Mouse (Mus musculus): ENCODE data around the gene Vps52. TPM values are rescaled to one million over a fixed set of nuclear protein-coding genes. Genes with fewer than 3 reads are reported as not detected.
A peak's percentile ranks its signal among the peaks of the same experiment; 100 is the strongest.

Gene Vps52
- polyA plus RNA-seq, 1 experiment from 2014 or later: 43.8 TPM

DNA sequence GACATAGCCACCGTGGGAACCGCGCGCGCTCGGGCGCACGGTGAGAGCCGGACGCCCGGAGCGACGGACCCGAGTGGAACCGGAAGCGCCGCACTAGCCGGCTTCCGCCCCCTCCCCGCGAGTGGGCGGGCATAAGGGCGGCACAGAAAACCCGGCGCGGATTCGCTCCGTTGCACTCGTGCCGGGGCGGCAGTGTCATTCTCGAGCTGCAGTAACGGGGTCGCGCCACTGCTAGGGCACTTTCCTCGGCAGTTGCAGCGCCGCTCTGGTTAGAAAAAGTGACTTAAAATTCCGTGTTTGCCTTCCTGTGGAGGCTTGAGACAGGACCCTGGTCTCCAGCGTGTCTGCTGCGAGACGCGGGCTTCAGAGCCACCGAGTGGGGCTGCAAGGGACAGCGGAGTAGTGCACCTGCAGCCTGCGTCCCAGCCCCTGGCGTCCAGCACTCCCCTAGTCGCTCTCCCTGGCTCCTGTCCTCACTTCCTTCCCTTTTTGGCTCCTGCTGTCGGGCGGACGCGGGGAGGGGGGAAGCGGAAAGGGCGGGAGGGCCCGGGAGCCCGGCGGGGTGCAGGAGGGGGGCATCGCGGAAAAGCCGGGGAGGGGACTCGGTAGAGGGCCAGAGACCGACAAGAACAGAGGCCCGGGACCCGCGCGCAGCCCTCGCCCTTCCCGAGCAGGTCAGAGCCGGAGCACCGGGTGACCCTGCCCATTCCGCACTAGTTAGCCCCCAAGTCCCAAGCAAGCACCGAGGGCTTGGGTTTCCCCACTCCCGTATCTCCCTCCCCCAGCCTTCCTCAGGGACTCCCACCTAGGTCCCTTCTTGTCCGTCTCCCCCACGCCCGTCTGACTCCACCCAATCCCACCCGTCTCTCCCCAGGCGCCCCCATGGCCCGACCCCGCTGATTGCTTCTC lies 26.0 kb upstream of the Vps52 start, which contains the start of gene Rgl2:
TSS of gene Rgl2 (plus strand) at position 173 of the 909 bp plus-strand sequence.
- Histone ChIP-seq H3K9ac (ENCODE audit: low read length) (peak within 1 kb of the TSS; percentile 88), H3K27ac (ENCODE audit: low read depth, low read length) (peak within 1 kb of the TSS; percentile 95), H3K9me3 (ENCODE audit: control insufficient read depth, low read length) (no peaks in the 10 kb centered on the region), H3K4me3 (ENCODE audit: low read depth, low read length) (peak within 1 kb of the TSS; percentile 91), H3K4me2 (ENCODE audit: low read depth) (peak within 1 kb of the TSS; percentile 99), H3K27me3 (ENCODE audit: control insufficient read depth, insufficient read depth, low read length) (no peaks in the 10 kb centered on the region), H3K36me3 (ENCODE audit: control insufficient read depth, insufficient read depth, low read length) (peaks cover 5% of the 10 kb centered on the region; the same call in 1 of the 2 replicates), H3K4me1 (ENCODE audit: control insufficient read depth, insufficient read depth, low read length) (peaks cover 9% of the 10 kb centered on the region; the same call in 1 of the 2 replicates)
- DNase-seq (ENCODE audit: low spot score) (peak; percentile 97), ATAC-seq (ENCODE audit: insufficient read depth, low FRiP score, low TSS enrichment) (peak; percentile 83)
- under 1% methylated on average over 71 of the region's 80 CpGs for WGBS

DNA sequence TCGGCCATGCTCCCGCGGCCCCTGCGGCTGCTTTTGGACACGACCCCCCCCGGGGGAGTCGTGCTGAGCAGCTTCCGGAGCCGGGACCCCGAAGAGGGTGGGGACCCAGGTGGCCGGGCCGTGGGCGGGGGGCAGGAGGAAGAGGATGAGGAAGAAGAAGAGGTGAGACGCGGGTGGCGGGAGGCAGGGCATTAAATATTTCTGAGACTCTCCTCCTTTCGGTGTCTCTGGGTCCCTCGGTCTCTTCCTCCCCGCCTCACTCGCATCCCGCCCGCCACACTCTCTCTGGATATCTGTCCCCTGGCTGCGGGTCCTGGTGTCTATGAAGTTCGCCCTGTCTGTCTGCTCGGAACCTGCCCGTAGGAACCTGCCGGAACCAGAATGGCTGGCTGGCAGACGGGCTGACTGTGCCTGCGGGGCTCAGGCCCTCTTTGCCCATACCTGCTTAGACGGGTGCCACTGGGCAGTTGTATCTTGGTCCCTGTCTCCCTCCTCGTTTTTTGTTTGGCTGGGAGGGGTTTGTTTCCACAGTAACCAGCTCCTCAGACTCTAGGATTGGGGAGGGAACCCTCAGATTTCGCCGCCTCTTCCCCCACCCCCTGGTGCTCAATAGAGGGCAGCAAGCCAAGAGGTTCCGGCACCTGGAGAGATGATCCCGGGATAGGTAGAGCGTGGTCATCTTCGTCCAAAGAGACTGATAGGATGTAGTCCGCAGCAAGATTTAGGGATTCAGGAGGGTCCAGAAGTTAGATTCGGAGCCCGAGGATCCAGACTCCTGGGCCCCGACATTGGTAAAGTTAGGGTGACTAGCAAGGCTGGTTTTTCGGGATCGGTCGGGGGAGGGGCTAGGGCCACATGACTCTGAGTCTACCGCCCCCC lies 25.1 kb upstream of the Vps52 start:
- under 1% methylated on average over 44 of the region's 45 CpGs for WGBS
- H3K4me2 ChIP-seq (ENCODE audit: low read depth): peak overlapping the region; percentile 99
- H3K36me3 ChIP-seq (ENCODE audit: control insufficient read depth, insufficient read depth, low read length): peaks cover 6% of the 10 kb centered on the region
- peak overlapping the region; percentile 91 for H3K4me3 ChIP-seq (ENCODE audit: low read depth, low read length)
- DNase-seq (ENCODE audit: low spot score) (peak; percentile 33), ATAC-seq (ENCODE audit: insufficient read depth, low FRiP score, low TSS enrichment) (0 out of 2 replicates have a peak, but pooled peaks have one; percentile 3)
- H3K27ac ChIP-seq (ENCODE audit: low read depth, low read length): peak overlapping the region; percentile 95
- peak overlapping the region; percentile 88 for H3K9ac ChIP-seq (ENCODE audit: low read length)
- no peaks in the 10 kb centered on the region for H3K27me3 ChIP-seq (ENCODE audit: control insufficient read depth, insufficient read depth, low read length)
- H3K9me3 ChIP-seq (ENCODE audit: control insufficient read depth, low read length): no peaks in the 10 kb centered on the region
- peaks cover 9% of the 10 kb centered on the region; the same call in 1 of the 2 replicates for H3K4me1 ChIP-seq (ENCODE audit: control insufficient read depth, insufficient read depth, low read length)

DNA sequence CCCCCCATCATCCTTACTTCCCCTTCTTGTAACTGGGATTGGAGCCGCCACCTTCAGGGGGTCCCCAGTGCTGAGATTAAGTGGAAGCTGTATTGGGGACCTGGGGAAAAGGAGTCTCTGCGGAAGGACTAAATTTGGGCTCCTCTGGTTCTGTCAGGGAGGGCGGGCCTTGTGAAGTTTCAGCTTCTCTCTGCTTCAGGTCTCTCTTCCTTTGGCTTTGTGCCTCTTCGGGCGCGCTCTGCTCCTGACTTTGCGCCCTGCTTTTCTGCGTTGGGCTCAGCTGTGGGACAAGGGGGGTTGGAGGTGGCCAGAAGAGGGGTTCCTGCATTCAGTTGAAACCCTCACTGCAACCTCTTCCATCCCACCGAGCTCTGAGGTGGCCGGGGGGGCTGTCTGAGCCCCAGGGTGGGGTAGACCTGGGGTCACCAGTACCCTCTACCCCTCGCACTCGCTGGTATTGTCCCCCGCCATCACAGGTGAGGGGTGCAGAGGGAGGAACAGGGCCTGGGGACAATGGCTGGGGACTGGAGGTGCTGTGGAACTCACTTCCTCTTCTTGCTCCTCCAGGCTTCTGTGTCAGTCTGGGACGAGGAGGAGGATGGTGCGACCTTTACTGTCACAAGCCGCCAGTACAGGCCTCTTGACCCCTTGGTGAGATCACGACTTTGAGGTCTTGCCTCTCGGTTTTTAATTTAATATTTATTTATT lies 24.3 kb upstream of the Vps52 start:
- no peak for ATAC-seq (ENCODE audit: insufficient read depth, low FRiP score, low TSS enrichment)
- Histone ChIP-seq H3K27me3 (ENCODE audit: control insufficient read depth, insufficient read depth, low read length) (no peaks in the 10 kb centered on the region), H3K9ac (ENCODE audit: low read length) (peak overlapping the region; percentile 88), H3K4me1 (ENCODE audit: control insufficient read depth, insufficient read depth, low read length) (peaks cover 9% of the 10 kb centered on the region; the same call in 1 of the 2 replicates), H3K4me2 (ENCODE audit: low read depth) (peak overlapping the region; percentile 99), H3K27ac (ENCODE audit: low read depth, low read length) (no peak overlapping the region), H3K4me3 (ENCODE audit: low read depth, low read length) (peak overlapping the region; percentile 91), H3K9me3 (ENCODE audit: control insufficient read depth, low read length) (no peaks in the 10 kb centered on the region), H3K36me3 (ENCODE audit: control insufficient read depth, insufficient read depth, low read length) (peaks cover 10% of the 10 kb centered on the region)
- 31% methylated on average over 18 of the region's 18 CpGs for WGBS
- DNase-seq (ENCODE audit: low spot score): no peak

DNA sequence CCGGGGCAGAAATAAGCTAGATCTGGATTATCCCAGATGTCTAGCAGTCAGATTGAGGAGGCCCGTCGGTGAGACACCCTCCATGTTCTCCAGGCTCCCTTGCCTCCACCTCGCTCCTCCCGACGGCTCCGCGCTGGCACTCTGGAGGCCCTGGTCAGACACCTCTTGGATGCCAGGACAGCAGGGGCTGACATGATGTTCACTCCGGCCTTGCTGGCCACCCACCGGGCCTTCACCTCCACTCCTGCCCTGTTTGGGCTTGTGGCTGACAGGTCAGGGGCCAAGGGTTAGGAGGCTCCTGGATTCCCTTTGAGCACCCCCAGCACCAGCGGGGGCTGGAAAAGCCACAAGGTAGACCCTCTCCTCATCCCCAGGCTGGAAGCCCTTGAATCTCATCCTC lies 23.7 kb upstream of the Vps52 start:
- Histone ChIP-seq H3K27ac (ENCODE audit: low read depth, low read length) (no peak overlapping the region), H3K27me3 (ENCODE audit: control insufficient read depth, insufficient read depth, low read length) (no peaks in the 10 kb centered on the region), H3K36me3 (ENCODE audit: control insufficient read depth, insufficient read depth, low read length) (peaks cover 10% of the 10 kb centered on the region), H3K9ac (ENCODE audit: low read length) (no peak overlapping the region), H3K4me1 (ENCODE audit: control insufficient read depth, insufficient read depth, low read length) (peaks cover 9% of the 10 kb centered on the region; the same call in 1 of the 2 replicates), H3K4me2 (ENCODE audit: low read depth) (no peak overlapping the region), H3K9me3 (ENCODE audit: control insufficient read depth, low read length) (no peaks in the 10 kb centered on the region), H3K4me3 (ENCODE audit: low read depth, low read length) (no peak overlapping the region)
- no peak for DNase-seq (ENCODE audit: low spot score)
- no peak for ATAC-seq (ENCODE audit: insufficient read depth, low FRiP score, low TSS enrichment)
- 88% methylated on average over 11 of the region's 11 CpGs for WGBS

DNA sequence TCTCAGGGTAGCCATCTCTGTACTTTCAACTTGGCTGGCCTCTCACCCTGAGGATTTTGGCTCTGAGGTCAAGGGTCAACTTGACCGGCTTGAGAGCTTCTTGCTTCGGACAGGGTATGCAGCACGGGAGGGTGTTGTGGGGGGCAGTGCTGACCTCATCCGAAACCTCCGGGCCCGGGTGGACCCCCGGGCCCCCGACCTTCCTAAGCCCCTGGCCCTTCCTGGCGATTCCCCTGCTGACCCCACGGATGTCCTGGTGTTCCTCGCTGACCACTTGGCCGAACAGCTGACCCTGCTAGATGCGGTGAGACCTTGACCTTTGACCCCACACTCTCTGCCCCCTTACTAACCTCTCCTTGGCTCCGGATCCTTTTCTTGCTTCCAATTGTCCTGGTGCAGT lies 23.2 kb upstream of the Vps52 start:
- no peak for DNase-seq (ENCODE audit: low spot score)
- Histone ChIP-seq H3K9me3 (ENCODE audit: control insufficient read depth, low read length) (no peaks in the 10 kb centered on the region), H3K4me3 (ENCODE audit: low read depth, low read length) (0 out of 2 replicates have a peak overlapping the region, but pooled peaks have one; percentile 2), H3K4me2 (ENCODE audit: low read depth) (no peak overlapping the region), H3K4me1 (ENCODE audit: control insufficient read depth, insufficient read depth, low read length) (peaks cover 9% of the 10 kb centered on the region; the same call in 1 of the 2 replicates), H3K36me3 (ENCODE audit: control insufficient read depth, insufficient read depth, low read length) (peaks cover 12% of the 10 kb centered on the region), H3K27ac (ENCODE audit: low read depth, low read length) (no peak overlapping the region), H3K27me3 (ENCODE audit: control insufficient read depth, insufficient read depth, low read length) (no peaks in the 10 kb centered on the region), H3K9ac (ENCODE audit: low read length) (no peak overlapping the region)
- ATAC-seq (ENCODE audit: insufficient read depth, low FRiP score, low TSS enrichment): no peak
- 91% methylated on average over 12 of the region's 14 CpGs for WGBS

DNA sequence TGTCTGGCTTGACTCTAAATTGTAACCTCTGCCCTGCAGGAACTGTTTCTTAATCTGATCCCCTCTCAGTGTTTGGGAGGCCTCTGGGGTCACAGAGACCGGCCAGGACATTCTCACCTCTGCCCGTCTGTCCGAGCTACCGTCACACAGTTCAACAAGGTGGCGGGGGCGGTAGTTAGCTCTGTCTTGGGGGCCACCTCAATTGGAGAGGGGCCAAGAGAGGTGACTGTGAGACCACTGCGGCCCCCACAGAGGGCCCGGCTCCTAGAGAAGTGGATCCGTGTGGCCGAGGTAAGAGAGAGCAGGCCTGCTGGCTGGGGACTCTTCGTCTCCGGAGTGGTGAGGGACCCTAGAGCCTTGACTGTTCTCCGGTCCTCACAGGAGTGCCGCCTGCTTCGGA lies 22.6 kb upstream of the Vps52 start:
- 93% methylated on average over 15 of the region's 15 CpGs for WGBS
- Histone ChIP-seq H3K4me3 (ENCODE audit: low read depth, low read length) (0 out of 2 replicates have a peak overlapping the region, but pooled peaks have one; percentile 2), H3K27me3 (ENCODE audit: control insufficient read depth, insufficient read depth, low read length) (no peaks in the 10 kb centered on the region), H3K9me3 (ENCODE audit: control insufficient read depth, low read length) (no peaks in the 10 kb centered on the region), H3K4me2 (ENCODE audit: low read depth) (no peak overlapping the region), H3K36me3 (ENCODE audit: control insufficient read depth, insufficient read depth, low read length) (peaks cover 12% of the 10 kb centered on the region), H3K27ac (ENCODE audit: low read depth, low read length) (no peak overlapping the region), H3K4me1 (ENCODE audit: control insufficient read depth, insufficient read depth, low read length) (peaks cover 9% of the 10 kb centered on the region; the same call in 1 of the 2 replicates), H3K9ac (ENCODE audit: low read length) (no peak overlapping the region)
- no peak for ATAC-seq (ENCODE audit: insufficient read depth, low FRiP score, low TSS enrichment)
- no peak for DNase-seq (ENCODE audit: low spot score)

DNA sequence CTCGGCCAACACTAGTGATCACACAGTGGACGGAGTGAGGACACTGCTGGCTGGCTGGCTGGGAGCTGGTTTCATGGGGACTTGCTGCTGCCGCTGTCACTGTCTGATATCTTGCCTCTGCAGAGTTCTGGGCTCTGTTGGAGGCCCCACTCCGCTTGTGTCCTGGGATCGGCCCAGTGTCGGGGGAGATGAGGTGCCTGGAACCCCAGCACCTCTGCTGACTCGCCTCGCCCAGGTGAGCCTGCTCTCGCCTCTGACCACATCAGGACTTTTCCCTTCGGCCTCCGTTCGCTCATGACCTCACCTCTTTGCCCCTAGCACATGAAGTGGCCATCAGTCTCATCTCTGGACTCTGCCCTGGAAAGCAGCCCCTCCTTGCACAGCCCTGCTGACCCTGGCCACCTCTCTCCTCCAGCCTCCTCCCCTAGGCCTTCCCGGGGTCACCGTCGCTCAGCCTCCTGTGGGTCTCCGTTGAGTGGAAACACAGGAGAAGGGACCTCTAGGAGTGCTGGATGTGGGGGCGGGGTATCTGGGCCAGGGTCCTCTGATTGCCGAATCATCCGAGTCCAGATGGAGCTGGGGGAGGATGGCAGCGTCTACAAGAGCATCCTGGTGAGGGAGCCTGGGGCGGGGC lies 20.1 kb upstream of the Vps52 start:
- peaks cover 12% of the 10 kb centered on the region for H3K36me3 ChIP-seq (ENCODE audit: control insufficient read depth, insufficient read depth, low read length)
- H3K4me3 ChIP-seq (ENCODE audit: low read depth, low read length): no peak overlapping the region
- no peak for DNase-seq (ENCODE audit: low spot score)

More for the DNA sequence above, 20.1 kb upstream of the Vps52 start:
- Histone ChIP-seq H3K27me3 (ENCODE audit: control insufficient read depth, insufficient read depth, low read length) (no peaks in the 10 kb centered on the region), H3K27ac (ENCODE audit: low read depth, low read length) (no peak overlapping the region), H3K4me2 (ENCODE audit: low read depth) (no peak overlapping the region), H3K4me1 (ENCODE audit: control insufficient read depth, insufficient read depth, low read length) (peaks cover 15% of the 10 kb centered on the region), H3K9ac (ENCODE audit: low read length) (no peak overlapping the region), H3K9me3 (ENCODE audit: control insufficient read depth, low read length) (no peaks in the 10 kb centered on the region)
- WGBS: 87% methylated on average over 21 of the region's 21 CpGs
- ATAC-seq (ENCODE audit: insufficient read depth, low FRiP score, low TSS enrichment): no peak

Data from neural tube, embryonic 11.5 days (tissue).